Mouse (Mus musculus) lung, postnatal 0 days (tissue): Measurements from ENCODE around the gene Acox3.

Experiments
- CTCF ChIP-seq: IDR thresholded peaks from 2 replicates; pipeline ENCODE4 v1.5.1; 2016; ENCODE audit warnings: antibody characterized with exemption, mild to moderate bottlenecking
- EP300 ChIP-seq: IDR thresholded peaks from 2 replicates; pipeline ENCODE4 v1.6.1; 2016; ENCODE audit warnings: antibody characterized with exemption, mild to moderate bottlenecking, control low read depth

DNA sequence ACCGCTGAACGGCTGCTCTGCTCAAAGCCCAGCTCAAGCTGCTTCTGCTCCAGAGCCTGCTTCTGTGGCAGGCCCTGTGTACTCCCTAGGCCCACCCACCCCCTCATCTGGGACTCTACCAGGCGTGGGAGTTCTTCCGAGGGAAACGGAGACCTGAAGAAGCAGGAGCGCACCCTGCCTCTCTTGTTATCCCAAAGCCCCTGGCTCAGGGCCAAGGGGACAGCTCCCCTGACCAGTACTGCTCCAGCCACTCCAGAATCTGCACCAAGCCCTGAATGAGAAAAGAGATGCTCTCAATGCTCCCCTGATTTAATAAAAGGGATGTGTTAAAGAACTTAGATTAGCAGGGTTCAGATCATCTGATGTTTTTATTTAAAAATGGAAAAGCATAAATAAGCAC lies 78.4 kb downstream of the Acox3 start:
- no peak for TF ChIP-seq CTCF
- TF ChIP-seq EP300, result no peak
